Mouse (Mus musculus) right cerebral cortex, postnatal 4 days (tissue): ENCODE results near the gene Dlg2.

Experiments used
- DNase-seq: peaks from one replicate; pipeline ENCODE4 v3.0.0-alpha.2; 2022

Gene Dlg2

DNA sequence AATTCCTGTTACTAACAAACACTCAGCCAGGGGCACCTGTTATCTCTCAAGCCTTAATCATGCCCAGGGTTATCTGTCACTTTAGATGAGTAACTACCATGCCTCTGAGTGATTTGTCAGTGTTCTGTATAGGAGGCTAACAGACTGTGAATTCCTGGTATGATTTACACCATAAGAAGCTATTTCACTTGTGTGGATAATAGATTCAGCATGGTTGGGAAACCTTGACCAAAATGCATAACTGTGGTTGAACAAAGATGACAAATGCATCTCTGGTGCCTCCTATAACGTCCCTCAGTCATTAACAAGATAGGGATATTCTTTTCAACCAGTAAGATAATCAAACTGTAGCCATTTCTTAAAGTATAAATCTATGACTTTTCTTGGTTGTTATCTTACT is 1341.5 kb downstream of the Dlg2 start:
- DNase-seq: no peak

GRCm38 (mm10) chr7:91832207-91832606 is 1355.7 kb downstream of the Dlg2 start:
- DNase-seq: no peak

DNA sequence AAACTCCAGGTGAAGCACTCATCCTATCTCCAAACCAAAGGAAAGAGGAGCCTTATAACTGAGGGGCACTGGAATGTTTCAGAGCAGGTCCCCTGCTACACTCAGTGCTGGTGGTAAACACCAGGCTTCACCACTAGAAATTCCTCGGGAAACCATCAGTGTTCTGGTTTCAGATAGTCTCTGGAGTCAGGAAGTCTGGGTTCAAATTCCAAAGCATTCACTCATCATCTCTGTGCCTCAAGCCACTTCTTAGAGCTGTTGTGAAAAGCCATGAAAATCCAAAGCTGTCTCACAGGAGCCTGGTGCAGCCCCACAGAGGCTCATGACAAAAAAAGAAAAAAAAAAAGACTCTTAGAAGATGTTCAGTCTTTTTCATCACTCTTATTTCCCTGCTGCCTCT is 1369.3 kb downstream of the Dlg2 start:
- no peak for DNase-seq

DNA sequence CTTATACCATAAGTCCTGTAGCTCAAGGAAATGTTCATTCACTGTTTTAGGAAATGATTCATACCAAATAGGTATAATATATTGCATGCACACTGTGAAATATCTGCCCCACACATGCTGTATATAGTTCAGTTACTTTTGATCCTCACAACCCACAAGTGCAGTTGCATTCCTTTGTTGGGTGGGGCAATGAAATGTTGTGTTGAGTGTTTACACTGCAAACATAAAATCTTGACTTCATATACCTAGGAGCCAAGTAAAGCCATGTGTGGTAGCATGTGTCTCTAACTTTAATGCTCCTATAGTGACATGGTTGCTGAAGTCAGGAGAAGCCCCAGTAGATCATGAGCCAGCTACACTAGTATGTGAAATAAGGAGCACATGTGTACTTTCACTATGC is 1372.9 kb downstream of the Dlg2 start:
- no peak for DNase-seq

DNA sequence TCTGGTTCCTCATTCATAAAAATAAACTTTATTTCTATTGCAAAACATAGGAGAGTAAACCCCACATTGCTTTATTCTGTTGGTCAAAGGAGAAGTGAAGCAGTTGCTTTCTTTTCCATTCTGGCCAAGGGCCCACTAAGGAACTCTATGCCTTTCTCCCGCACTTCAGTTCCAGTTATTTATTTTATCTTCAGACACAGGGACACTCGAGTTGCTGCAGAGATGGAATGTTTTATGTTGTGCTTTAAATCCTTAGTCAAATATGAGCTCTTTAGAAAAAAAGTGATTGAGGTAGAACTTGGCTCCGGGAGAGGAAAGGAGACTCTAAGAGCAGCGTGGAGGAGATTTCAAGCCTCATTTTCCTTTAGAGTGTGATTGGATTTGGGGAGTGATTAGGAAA is 1377.2 kb downstream of the Dlg2 start:
- no peak for DNase-seq

- DNase-seq: no peak
These were observed 1380.5 kb downstream of the Dlg2 start for GRCm38 (mm10) chr7:91856931-91857330.

DNA sequence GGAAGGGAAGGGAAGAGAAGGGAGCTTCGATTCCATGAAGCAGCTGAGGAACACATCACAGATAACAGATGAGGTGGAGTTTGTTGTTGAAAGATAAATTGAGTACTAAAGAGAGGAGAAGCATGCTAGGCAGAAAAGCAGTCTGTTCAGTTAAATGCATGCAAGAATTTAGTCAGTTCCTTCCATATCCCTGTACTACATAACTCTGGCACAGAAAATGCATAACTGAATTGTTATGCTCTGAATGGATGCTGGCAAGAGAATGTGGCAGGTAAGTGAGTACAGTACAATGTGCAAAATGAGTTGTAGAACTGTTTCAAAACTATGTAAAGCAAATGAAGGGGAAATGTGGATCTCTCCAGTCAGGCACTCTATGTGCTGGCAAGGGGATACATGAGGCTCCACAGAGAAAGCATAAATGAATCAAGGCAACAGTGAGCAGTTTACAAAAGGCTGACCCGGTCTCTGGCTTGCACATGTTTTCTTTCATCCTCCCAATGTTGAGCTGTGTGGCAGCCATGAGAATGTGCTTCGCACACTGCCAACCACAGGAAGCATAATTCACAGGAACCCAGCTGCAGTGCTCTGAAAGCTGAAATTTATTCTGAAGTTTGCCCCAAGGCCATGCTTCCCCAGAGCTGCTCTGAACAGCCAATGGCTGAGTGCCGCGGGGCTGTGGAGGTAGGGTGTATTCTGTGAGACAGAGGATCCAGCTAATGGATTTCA is 1386.5 kb downstream of the Dlg2 start:
- peak; percentile 7 for DNase-seq

DNA sequence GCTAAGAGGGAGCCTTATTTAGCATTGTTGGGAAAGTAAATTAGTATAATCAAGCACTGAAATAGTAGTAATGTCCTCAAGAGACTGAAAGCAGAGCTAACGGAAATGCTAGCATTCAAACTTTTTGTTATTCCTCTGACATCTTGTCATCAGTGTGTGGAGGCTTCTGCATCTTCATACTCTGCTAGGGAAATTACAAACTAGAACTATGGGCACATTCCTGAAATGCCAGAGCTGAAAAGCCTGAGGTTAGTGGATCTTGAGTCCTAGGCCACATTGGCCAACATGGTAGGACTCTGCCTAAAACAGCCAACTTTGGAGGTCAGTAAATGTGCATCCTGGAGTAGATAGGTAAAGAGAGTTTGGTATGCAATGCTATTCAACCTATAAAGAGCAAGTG is 1392.4 kb downstream of the Dlg2 start:
- no peak for DNase-seq

DNA sequence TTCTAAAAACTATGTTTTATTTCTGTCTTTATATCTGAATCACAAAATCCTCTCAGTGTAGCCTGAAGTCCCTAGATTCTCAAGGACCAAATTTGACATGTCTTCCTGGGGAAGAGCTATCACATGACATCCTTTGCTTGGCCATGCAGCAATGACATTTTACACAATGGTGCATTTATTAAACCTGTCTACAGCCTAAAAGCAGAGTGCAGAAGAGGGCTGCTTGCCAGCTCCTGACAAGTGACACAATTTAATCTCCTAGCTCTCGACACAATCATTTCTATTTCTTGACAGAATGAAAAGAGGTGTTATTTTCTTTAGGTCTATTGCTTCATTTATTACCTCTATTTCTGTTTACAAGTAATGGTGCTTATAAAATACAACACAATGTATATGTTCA is 1400.4 kb downstream of the Dlg2 start:
- no peak for DNase-seq

DNA sequence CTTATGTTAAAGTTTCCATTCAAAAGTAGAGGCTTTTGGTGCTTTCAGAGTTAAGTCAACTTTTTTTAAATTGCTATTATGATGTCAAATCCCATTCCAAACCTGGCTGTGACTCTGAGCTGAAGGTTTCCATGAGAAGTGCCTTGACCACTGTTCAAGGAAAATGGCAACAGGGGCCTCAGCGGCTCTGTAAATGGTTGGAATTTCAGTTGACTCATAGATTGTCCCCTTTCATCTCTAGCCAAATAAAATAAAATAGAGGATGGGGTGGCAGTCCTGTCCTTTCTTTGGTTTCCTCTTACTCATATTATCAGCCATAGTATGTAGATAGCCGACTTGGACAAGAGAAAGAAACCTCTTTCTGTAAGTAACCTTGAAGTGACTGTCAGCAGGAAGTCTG is 1401.3 kb downstream of the Dlg2 start:
- no peak for DNase-seq

DNA sequence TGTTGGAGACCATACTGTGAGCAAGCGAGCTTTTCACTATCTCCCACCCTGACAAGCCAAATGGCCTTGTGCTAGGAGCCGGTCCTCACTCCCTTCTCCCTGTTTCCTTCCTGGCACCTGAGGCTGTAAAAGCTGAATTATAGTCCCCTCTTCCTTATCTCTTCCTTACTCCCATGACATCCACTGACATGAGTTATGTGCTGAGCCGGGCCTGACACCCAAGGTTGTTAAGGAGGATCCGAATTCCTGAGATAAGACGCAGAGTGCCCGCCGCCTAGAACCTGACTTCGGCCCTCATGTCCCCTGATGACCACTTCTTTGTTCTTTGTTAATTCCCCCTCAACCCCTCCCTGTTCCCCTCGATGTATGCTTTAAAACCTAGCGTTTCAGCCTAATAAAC is 1409.9 kb downstream of the Dlg2 start:
- no peak for DNase-seq

- no peak for DNase-seq
These were observed 1417.5 kb downstream of the Dlg2 start for GRCm38 (mm10) chr7:91893991-91894390.

- no peak for DNase-seq
These were observed 1420.5 kb downstream of the Dlg2 start for GRCm38 (mm10) chr7:91896935-91897334.

- DNase-seq: no peak
These were observed 1421.0 kb downstream of the Dlg2 start for GRCm38 (mm10) chr7:91897509-91897908.

DNA sequence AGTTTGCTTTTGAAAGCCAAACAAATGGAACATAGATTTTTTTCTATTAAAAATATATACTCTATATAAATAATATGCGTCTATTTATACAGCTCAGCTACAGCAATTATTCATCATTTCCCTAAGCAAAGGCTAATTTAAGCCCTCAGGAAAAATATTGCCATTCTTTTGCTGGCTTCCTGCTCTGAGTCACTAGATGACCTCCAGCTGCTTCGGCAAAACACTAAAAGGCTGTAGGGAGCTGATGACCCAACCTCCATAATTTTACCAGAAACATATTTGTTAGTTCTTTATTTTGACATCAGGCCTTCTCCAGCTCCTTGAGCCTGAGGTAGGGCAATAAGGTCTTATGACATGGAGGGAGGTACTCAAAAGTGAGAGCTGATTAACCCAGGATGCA is 1426.0 kb downstream of the Dlg2 start:
- DNase-seq: no peak

- DNase-seq: no peak
These were observed 1440.3 kb downstream of the Dlg2 start for GRCm38 (mm10) chr7:91916809-91917208.

DNA sequence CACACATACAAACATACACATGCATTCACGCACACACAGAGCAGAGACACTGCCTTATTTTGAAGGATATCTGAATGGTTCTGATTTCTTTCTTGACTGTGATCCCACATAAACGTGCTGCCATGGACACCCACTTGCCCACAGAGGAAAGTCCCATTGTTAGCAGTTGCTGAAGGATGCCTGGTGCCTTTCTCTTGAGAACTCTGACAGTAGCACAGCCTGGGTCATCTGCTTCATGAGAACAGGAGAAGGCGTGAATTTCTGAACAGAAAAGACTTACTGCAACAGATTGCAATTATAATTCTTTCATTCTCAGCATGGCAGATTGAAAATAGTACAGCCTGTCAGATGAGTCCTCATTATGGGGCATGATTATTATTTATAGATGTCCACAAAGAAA is 1442.6 kb downstream of the Dlg2 start:
- no peak for DNase-seq

DNA sequence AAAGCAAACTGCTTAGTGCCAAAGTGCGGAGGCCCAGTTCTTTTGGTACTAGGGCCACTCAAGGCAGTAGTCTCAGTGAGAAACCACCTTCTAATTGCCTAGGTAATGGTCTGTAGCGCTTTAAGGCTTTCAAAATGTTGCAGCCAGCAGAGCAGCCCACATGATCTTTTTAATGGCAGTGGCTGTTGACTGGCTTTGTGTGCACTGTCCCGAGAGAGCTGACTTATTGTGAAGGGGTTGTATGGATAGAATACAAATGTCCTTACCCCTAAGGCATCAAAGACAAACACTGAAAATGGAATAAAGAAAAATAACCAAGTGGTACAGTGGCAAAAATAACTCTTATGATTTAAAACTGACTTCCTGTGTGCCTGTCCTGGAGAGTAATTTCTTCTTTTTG is 1443.3 kb downstream of the Dlg2 start:
- DNase-seq: no peak

DNA sequence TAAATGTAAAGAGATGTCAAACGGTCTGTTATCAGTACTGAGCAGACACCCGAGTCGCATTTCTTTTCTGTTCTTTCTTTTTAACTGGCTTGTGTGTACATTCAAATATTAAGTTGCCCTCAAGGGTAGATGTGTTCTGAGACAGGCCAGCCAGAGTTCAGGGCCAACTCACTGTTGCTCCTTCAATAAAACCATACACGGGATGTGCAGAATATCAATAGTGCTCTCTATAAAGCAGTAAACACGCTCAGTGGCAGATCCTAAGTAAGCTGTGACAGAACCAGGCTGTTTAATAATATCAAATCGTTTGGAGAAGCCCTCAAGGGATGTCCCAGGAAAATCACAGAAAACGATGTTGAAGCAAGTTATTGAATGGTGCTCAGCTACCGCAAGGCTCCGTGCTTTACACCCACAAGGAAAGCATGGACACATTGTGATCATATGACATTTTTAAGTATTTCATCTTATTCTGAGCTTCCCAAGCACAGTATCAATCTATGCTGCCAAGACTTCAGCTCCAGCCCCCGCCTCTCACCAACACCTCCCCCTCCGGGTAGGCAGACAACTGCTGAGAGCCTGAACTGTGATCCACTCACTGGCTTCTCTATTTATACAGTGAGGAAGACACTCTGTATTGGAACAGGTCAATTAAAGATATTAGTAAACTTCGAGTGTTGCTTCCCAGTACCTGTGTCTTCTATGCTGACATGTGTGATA is 1458.6 kb downstream of the Dlg2 start:
- no peak for DNase-seq

GRCm38 (mm10) chr7:91936193-91936592 is 1459.7 kb downstream of the Dlg2 start:
- no peak for DNase-seq

GRCm38 (mm10) chr7:91943224-91943623 is 1466.8 kb downstream of the Dlg2 start:
- no peak for DNase-seq

- DNase-seq: no peak
These were observed 1479.1 kb downstream of the Dlg2 start for GRCm38 (mm10) chr7:91955584-91955983.

DNA sequence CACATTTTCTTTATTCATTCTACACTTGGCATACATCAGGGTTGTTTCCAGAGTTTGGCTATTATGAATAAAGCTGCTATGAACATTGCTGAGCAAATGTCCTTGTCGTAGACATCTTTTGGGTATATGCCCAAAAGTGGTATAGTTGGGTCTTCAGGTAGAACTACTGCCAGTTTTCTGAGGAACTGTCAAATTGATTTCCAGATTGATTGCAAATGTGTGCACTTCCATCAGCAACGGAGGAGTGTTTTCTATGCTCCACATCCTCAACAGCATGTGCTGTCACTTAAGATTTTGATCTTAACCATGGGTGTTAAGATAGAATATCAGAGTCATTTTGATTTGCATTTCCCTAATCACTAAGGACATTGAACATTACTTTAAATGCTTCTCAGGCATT is 1486.5 kb downstream of the Dlg2 start:
- no peak for DNase-seq

DNA sequence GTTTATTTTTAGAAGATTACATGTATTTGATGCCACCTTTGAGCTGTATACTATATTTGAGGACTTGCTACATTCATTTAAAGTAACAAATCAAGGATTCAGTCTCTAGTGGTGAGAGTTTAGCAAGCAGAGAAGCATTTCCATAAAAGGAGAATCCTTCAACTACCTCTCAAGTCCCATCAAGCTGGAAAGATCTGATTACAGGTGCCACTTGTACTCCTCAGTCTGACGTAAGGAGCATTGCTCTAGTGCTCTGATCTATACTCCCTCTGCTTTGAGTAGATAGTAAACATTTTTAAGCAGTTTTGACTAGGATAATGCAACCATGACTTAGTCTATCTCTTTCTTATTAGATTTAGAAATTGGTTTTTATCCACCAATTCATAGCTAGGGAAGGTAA is 1496.5 kb downstream of the Dlg2 start:
- no peak for DNase-seq
